Mouse (Mus musculus) heart, embryonic 15.5 days (tissue): ENCODE measurements around the gene Mrpl9. TPM values are rescaled to one million over a fixed set of nuclear protein-coding genes. Genes with fewer than 3 reads are reported as not detected.

Experiments used
- ATAC-seq: fragments of 200-750 bp; cut with Nextera tagmentation; replicated peaks from 2 replicates; pipeline ENCODE4 v1.8.0; 2017; ENCODE audit warnings: low read depth, moderate TSS enrichment; ENCODE audit not compliant: insufficient number of reproducible peaks, insufficient read depth, low FRiP score
- H3K27ac ChIP-seq: fragments of 300-500 bp; sonication (generic); 2 replicates; pipeline ENCODE4 v1.5.1; 2015; ENCODE audit warnings: mild to moderate bottlenecking, inconsistent platforms
- H3K27me3 ChIP-seq: fragments of 300-500 bp; sonication (generic); 2 replicates; pipeline ENCODE4 v1.6.1; 2015; ENCODE audit warnings: inconsistent platforms
- H3K36me3 ChIP-seq: fragments of 300-500 bp; sonication (generic); 2 replicates; pipeline ENCODE4 v1.6.1; 2015; ENCODE audit warnings: mild to moderate bottlenecking, inconsistent platforms
- H3K4me1 ChIP-seq: fragments of 300-500 bp; sonication (generic); replicated peaks from 2 replicates; pipeline ENCODE4 v1.6.1; 2015; ENCODE audit warnings: inconsistent platforms
- H3K4me2 ChIP-seq: fragments of 300-500 bp; sonication (generic); 2 replicates; pipeline ENCODE4 v1.6.1; 2015; ENCODE audit warnings: inconsistent platforms, mild to moderate bottlenecking, moderate library complexity
- H3K4me3 ChIP-seq: fragments of 300-500 bp; sonication (generic); 2 replicates; pipeline ENCODE4 v1.5.1; 2015; ENCODE audit warnings: mild to moderate bottlenecking, inconsistent platforms
- H3K9ac ChIP-seq: fragments of 300-500 bp; sonication (generic); 2 replicates; pipeline ENCODE4 v1.6.1; 2015; ENCODE audit warnings: mild to moderate bottlenecking, inconsistent platforms
- H3K9me3 ChIP-seq: fragments of 300-500 bp; sonication (generic); replicated peaks from 2 replicates; pipeline ENCODE4 v1.6.1; 2016; ENCODE audit warnings: inconsistent platforms
- WGBS: fragments of 180-500 bp; shearing (Covaris S2); methylation state at CpG from one replicate; pipeline ENCODE4 v1.1.7; 2015; ENCODE audit warnings: mixed read lengths; 5-methylcytosine and 5-hydroxymethylcytosine counted together
- polyA plus RNA-seq: library from polyadenylated mRNA; unstranded; fragments of >200 nt; fragmentation: Nextera tagmentation; extraction: Ambion mirVana; gene quantifications from 2 replicates; pipeline ENCODE4 v1.2.1, GENCODE M21; 2015

Gene Mrpl9
- polyA plus RNA-seq, 1 experiment from 2014 or later: 56.1 TPM

DNA sequence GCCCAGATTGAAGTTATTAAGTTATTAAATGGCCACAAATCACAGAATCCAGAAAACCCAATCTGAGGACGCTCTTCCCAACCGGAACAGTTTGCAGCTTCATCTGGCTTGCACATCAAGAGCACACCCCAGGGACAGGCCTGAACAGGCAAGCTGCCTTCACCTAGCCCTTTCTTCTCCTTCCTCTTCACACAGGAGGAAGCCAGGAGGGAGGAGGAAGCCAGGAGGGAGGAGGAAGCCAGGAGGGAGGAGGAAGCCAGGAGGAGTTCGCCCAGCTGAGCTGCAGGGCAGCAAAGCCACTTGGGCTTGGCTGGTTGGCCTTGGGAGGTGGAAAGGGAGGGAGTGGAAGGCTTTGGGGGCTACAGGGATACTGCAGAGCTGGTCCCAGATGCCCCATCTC, 25.8 kb downstream of the Mrpl9 start:
- Histone ChIP-seq H3K9me3 (no peaks in the 10 kb centered on the region), H3K36me3 (no peaks in the 10 kb centered on the region), H3K4me1 (peaks cover 18% of the 10 kb centered on the region), H3K27ac (no peak overlapping the region), H3K9ac (no peak overlapping the region), H3K4me2 (no peak overlapping the region), H3K27me3 (no peaks in the 10 kb centered on the region), H3K4me3 (no peak overlapping the region)
- WGBS: 56% methylated on average over 3 of the region's 3 CpGs
- no peak for ATAC-seq

DNA sequence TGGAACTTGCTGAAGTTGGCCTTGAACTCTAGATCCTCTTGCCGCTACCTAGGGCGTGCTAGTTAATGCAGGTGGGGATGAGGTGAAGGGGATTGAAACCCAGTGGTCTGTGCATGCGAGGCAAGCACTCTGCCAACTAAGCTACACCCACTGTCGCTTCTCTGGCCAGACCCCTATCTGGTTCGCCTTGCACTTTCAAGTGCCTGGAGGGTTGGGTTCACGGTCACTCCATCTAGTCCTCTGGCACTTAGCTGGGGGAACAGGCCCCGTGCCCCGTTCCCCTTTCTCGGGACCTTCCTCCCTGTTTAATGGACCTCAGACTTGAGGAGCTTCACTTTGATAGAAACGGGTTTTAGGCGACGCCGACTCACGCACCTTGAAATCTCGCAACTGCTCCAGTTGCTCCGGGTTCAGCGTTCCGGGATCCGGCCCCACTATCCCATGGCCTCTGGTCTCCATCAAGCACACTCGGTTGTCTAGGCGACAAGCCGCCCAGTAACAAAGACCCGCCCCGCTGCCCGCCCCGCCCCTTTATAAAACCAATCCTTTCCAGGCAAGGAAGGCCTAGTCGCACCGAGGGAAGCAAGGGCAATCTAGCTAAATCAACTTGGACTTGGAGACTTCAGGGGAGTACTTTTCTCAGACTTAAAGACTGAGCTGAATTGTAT, 29.5 kb downstream of the Mrpl9 start:
- 0 out of 2 replicates have a peak overlapping the region, but pooled peaks have one; percentile 7 for H3K9ac ChIP-seq

DNA sequence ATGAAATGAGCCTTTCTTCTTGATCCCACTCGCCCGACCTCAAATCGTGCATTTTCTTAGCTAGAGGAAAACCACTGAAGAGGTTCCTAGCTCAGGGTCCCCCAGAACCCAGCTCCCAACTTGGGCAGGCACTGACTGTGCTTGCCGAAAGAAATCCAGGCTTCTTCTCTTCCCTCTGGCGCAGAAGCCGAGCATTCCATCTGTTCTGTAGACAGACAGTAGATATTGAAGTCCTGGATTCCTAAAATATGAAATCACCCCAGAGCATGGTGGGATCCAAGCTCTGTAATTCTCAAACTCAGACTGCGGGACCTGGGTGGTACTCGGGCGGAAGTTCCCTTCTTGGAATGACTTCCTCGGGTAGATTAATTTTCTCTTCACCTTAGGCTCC, 30.0 kb downstream of the Mrpl9 start:
- no peak for ATAC-seq
- Histone ChIP-seq H3K4me1 (peaks cover 23% of the 10 kb centered on the region), H3K27ac (peak overlapping the region; percentile 53), H3K27me3 (no peaks in the 10 kb centered on the region), H3K4me2 (peak overlapping the region; percentile 65), H3K9ac (no peak overlapping the region), H3K36me3 (no peaks in the 10 kb centered on the region), H3K9me3 (no peaks in the 10 kb centered on the region), H3K4me3 (no peak overlapping the region)
- WGBS: 37% methylated on average over 10 of the region's 10 CpGs

More for the DNA sequence above, 29.5 kb downstream of the Mrpl9 start:
- Histone ChIP-seq H3K4me1 (peaks cover 23% of the 10 kb centered on the region), H3K27ac (peak overlapping the region; percentile 53), H3K4me2 (peak overlapping the region; percentile 65), H3K4me3 (peak overlapping the region; percentile 37), H3K27me3 (no peaks in the 10 kb centered on the region), H3K9me3 (no peaks in the 10 kb centered on the region), H3K36me3 (no peaks in the 10 kb centered on the region)
- WGBS: 12% methylated on average over 28 of the region's 28 CpGs
- ATAC-seq: peak; percentile 72

DNA sequence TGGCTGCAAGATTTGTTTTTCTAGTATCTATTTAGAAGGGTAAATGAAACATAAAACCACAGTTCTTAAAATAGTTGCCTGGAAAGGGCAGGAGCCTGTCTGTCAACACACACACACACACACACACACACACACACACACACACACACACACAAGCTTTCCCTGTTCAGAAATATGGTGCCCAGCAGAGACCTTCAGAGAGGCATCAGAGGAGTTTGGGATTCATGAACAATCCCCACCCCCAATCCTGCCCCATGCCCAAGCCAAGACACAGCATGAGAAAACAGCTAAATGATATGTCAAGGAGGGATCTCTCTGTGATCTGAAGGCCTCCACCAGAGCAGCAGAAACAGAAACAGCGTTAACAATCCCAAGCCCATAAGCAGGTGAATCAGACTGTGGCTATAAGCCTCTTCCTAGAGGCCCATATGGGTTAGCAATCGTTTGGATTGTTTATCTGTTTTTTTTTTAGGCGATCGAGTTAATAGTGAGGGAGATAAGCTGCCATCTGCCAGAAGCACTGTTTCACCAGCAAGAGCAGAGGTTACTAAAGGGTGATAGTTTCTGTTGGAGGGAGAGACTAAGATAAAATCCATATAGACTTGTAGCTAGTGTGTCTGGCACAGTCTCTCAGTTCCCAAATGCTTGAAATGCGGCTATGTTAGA, 30.6 kb downstream of the Mrpl9 start:
- Histone ChIP-seq H3K4me3 (no peak overlapping the region), H3K4me2 (no peak overlapping the region), H3K36me3 (no peaks in the 10 kb centered on the region), H3K27ac (peak overlapping the region; percentile 53; the same call in 1 of the 2 replicates), H3K4me1 (peaks cover 25% of the 10 kb centered on the region), H3K9me3 (no peaks in the 10 kb centered on the region), H3K9ac (no peak overlapping the region), H3K27me3 (peaks cover 4% of the 10 kb centered on the region)
- WGBS: 30% methylated on average over 5 of the region's 5 CpGs
- ATAC-seq: no peak

DNA sequence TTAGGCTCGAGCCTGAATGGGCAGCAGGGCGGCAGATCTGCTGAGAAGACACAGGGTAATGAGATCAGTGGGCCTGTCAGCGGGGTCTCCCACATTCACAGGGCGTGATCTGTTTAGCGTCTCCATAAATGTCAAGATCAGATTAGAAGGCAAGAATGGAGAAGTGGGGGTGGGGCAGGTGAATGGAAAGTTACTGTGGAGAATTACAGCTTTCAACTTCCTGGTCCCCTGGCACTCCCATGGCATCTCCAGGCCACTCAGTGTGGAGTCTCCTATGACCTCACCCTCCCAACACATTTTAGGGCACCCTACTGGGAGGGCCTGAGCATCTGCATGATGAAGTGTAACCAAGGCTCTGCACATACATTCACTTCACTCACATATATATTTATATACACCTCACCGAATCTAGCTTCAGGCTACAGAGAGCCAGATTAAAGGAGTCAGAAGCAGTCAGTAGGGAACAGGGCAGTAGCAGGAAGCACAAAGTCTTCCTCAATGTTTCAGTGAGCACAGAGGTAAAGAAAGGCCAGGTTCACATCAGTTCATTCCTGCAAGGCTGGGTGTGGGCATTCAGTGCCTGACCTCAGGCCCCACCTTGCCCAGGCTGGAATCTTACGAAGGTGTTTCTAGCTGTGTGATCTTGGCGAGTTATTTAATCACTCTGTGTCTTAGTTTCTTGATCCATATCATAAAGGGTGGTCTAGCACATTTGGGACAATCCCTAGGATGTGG, 33.4 kb downstream of the Mrpl9 start:
- H3K9ac ChIP-seq: no peak overlapping the region
- ATAC-seq: no peak
- 48% methylated on average over 8 of the region's 8 CpGs for WGBS
- H3K4me3 ChIP-seq: no peak overlapping the region
- peaks cover 30% of the 10 kb centered on the region for H3K27me3 ChIP-seq
- H3K36me3 ChIP-seq: no peaks in the 10 kb centered on the region
- no peaks in the 10 kb centered on the region for H3K9me3 ChIP-seq
- peaks cover 25% of the 10 kb centered on the region for H3K4me1 ChIP-seq
- H3K27ac ChIP-seq: no peak overlapping the region
- no peak overlapping the region for H3K4me2 ChIP-seq

DNA sequence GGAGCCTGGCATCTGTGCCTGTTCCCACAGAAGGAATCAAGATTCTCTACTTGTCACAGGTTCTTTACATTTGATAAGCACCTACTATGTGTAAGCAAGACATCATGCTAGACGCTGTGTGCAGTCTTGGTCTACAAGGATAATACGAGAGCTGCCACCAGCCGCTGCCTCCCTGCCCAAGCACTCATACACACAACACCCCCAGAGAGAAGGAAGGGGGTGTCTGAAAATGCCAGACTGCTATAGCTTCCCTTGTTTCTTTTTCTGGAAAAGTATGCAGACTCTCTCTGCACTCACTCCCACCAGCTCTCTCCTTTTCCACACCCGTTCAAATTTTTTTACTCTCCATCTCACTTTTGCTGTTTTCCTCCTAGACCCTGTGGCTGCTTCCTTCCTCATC, 34.3 kb downstream of the Mrpl9 start:
- Histone ChIP-seq H3K4me2 (no peak overlapping the region), H3K27ac (no peak overlapping the region), H3K36me3 (no peaks in the 10 kb centered on the region), H3K4me3 (no peak overlapping the region), H3K9me3 (no peaks in the 10 kb centered on the region), H3K4me1 (peaks cover 23% of the 10 kb centered on the region), H3K9ac (no peak overlapping the region), H3K27me3 (peaks cover 35% of the 10 kb centered on the region)
- ATAC-seq: no peak
- WGBS: 52% methylated on average over 4 of the region's 4 CpGs

DNA sequence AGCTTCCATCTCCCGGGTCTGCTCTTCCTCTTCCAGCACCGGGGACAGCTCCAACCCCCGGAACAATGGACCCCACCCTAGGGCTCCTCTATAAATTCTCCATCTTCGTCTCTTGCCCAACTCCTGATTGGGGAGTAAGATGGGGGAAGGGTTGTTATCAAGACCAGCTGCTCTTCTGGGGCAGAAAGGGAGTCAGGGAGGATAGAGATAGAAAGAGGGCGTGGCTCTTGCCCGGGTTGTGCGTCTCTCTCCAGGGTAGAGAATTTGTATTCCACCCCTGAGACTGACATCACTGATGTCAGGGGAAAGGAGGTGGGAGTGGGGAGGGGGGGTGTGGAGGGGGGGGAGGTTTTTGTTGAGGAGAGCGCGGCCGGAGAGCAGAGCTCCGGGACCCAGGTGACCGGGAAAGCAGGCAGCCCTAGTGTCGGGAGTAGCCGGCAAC, 34.9 kb downstream of the Mrpl9 start, which contains the start of gene Celf3:
Celf3 (plus strand) TSS at position 315 of the 442 bp plus-strand sequence.
- ATAC-seq: no peak; the same call in 1 of the 2 replicates
- Histone ChIP-seq H3K4me1 (peaks cover 23% of the 10 kb centered on the region), H3K4me2 (no peak within 1 kb of the TSS), H3K9ac (no peak within 1 kb of the TSS), H3K27ac (no peak within 1 kb of the TSS), H3K36me3 (no peaks in the 10 kb centered on the region), H3K4me3 (no peak within 1 kb of the TSS), H3K27me3 (peaks cover 35% of the 10 kb centered on the region), H3K9me3 (no peaks in the 10 kb centered on the region)
- WGBS: 2% methylated on average over 14 of the region's 14 CpGs

DNA sequence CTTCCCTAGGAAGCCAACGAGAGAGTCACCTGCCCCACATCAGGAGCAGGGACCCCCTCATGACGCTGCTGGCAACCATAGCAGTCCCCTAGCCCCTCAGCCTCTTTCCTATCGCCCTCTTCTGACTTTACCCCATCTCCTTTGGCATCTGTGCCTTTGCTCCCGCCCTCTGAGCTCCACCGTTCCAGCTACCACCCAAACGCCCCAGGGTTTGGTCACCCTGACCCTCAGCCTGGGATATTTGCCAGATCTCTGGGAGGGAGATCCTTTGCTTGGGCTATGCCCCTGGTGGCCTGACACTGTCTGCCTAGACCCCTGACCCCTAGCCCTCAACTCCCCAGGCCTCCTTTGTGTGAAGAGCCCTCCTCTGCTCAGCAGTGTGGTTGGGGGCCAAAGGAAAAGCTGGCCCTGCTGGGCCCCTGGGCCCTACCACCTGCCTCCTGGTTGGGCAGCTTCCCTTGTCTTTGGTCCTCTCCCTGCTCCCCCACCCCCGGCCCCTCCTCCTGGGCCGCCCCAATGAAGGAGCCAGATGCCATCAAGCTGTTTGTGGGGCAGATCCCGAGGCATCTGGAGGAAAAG, 35.6 kb downstream of the Mrpl9 start:
- WGBS: 18% methylated on average over 9 of the region's 9 CpGs
- Histone ChIP-seq H3K4me1 (peaks cover 21% of the 10 kb centered on the region), H3K36me3 (no peaks in the 10 kb centered on the region), H3K9me3 (no peaks in the 10 kb centered on the region), H3K4me3 (no peak overlapping the region), H3K9ac (no peak overlapping the region), H3K27ac (no peak overlapping the region), H3K4me2 (no peak overlapping the region), H3K27me3 (peaks cover 35% of the 10 kb centered on the region)
- ATAC-seq: no peak

DNA sequence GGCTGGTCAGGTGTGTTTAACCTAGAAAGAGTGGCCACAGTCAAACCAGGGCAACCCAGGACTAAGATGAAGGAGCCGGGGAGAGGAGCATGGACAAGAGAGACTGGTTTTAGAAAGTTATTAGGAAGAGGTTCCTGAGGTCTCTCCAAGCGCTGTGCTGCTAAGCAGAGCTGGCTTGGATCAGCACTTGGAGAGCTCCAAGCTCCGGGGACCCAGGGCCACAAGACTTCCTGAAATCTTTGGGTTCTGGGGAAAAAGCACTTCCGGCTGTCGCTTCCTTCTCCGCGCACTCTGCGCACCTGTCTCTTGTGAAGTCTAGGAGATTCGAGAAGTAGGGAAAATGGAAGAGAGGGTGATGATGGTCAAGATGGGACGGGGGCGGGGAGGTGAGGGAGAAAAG, 36.4 kb downstream of the Mrpl9 start:
- Histone ChIP-seq H3K27ac (no peak overlapping the region), H3K4me2 (peak overlapping the region; percentile 54), H3K4me1 (peaks cover 14% of the 10 kb centered on the region), H3K36me3 (no peaks in the 10 kb centered on the region), H3K4me3 (peak overlapping the region; percentile 20), H3K27me3 (peaks cover 35% of the 10 kb centered on the region), H3K9ac (no peak overlapping the region), H3K9me3 (no peaks in the 10 kb centered on the region)
- 7% methylated on average over 11 of the region's 11 CpGs for WGBS
- ATAC-seq: no peak

DNA sequence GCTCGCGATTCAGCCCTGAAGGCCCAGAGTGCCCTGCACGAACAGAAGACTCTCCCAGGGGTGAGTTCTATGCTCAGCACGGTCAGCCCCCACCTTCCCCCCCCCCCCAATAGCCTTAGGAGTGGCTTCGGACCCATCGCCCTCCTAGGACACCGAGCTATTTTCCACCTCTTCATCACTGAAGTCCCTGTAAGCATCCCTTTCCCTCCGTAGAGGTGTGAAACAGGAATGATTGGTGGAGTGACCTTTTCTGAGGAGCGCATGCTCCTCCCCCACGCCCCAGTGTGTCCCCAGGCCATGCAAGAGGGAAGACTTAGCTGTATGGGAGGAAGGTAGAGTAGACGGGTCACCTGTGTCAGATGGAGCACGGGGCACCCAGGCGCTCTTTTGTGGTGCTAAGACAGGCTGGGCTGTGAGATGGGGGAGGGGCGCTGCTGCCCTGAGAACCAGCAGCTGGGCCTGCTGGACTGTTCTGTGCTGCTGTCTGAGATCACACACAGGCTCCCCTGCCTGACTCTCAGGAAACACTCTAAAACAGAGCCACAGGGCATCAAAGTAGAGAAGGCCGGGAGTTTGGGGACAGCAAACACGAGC, 37.3 kb downstream of the Mrpl9 start, which contains the start of gene Riiad1:
Riiad1 (minus strand) TSS at position 51 of the 594 bp plus-strand sequence.
- ATAC-seq: no peak
- H3K36me3 ChIP-seq: no peaks in the 10 kb centered on the region
- peak within 1 kb of the TSS; percentile 54 for H3K4me2 ChIP-seq
- H3K4me1 ChIP-seq: peaks cover 14% of the 10 kb centered on the region
- peak within 1 kb of the TSS; percentile 20 for H3K4me3 ChIP-seq
- H3K9ac ChIP-seq: no peak within 1 kb of the TSS
- H3K27ac ChIP-seq: no peak within 1 kb of the TSS
- WGBS: 12% methylated on average over 16 of the region's 16 CpGs
- H3K9me3 ChIP-seq: no peaks in the 10 kb centered on the region
- peaks cover 35% of the 10 kb centered on the region for H3K27me3 ChIP-seq

DNA sequence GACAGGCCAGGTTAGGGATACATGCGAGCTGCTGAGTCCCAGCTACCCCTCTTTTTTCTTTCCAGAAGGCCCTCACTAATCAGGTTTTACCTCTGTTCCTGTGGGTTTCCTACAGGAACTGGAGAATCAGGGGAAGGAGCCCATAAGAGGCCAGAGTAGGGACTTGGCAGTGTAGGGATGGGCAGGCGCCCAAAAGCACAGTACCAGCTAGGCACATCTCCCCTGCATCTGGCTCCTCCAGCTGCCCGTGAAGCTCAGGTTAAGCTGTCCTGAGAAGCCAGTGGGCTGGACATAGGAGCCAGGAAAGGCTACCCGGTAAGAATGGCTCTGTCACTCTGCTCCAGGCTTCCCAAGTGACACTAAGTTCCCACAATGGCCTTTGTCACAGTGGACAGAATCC, 38.3 kb downstream of the Mrpl9 start:
- no peak for ATAC-seq
- H3K4me3 ChIP-seq: no peak overlapping the region
- no peak overlapping the region for H3K27ac ChIP-seq
- H3K4me1 ChIP-seq: peaks cover 14% of the 10 kb centered on the region
- peaks cover 35% of the 10 kb centered on the region for H3K27me3 ChIP-seq
- H3K9ac ChIP-seq: no peak overlapping the region
- 53% methylated on average over 4 of the region's 4 CpGs for WGBS
- H3K4me2 ChIP-seq: no peak overlapping the region
- H3K36me3 ChIP-seq: no peaks in the 10 kb centered on the region
- H3K9me3 ChIP-seq: no peaks in the 10 kb centered on the region
